In the genomic region with DNA sequence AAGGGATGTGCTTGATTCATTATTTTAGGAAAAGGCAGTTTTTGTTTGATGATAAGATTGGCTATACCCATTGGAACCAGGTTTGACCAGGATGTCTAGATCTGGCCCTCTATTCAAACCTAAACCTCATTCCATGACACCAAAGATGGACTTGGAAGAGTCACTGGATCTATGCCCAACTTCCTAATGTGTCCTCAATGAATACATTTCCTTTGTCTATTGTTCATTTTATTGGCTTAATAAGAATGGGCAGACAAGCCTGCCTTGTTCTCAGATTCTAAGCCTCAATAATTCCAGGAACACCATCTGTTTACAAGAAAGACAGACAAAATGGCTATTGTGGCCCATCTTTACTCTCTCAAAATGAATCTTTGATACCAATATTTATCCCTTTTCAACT, we compare ENCODE assay signal across 13 mouse cellular contexts. TPM values are rescaled to one million over a fixed set of nuclear protein-coding genes. Genes with fewer than 3 reads are reported as not detected.
"Had no signal": no experiment of that assay in that cellular context is flagged by ENCODE, and none has a peak within 500 bp of the region (broad histone marks: within the 10 kb centered on the region; RNA-seq: fewer than 3 reads in every experiment).

No protein-coding gene starts in this region.

- H3K9me3 ChIP-seq: limb, embryonic 12.5 days; liver, embryonic 13.5 days; midbrain, embryonic 13.5 days; neural tube, embryonic 12.5 days; stomach, embryonic 15.5 days had no signal

- H3K27ac ChIP-seq: layer of hippocampus, adult 2 months; limb, embryonic 12.5 days; liver, embryonic 13.5 days; midbrain, embryonic 13.5 days; neural tube, embryonic 12.5 days; stomach, embryonic 15.5 days had no signal

- H3K4me1 ChIP-seq: limb, embryonic 12.5 days; liver, embryonic 13.5 days; midbrain, embryonic 13.5 days; neural tube, embryonic 12.5 days; stomach, embryonic 15.5 days had no signal

- H3K36me3 ChIP-seq: limb, embryonic 12.5 days; liver, embryonic 13.5 days; midbrain, embryonic 13.5 days; neural tube, embryonic 12.5 days; stomach, embryonic 15.5 days had no signal

- H3K27me3 ChIP-seq: limb, embryonic 12.5 days; liver, embryonic 13.5 days; midbrain, embryonic 13.5 days; neural tube, embryonic 12.5 days; stomach, embryonic 15.5 days had no signal

- H3K9ac ChIP-seq: limb, embryonic 12.5 days; liver, embryonic 13.5 days; liver, postnatal 0 days; midbrain, embryonic 13.5 days; neural tube, embryonic 12.5 days; stomach, embryonic 15.5 days had no signal

- H3K4me3 ChIP-seq: layer of hippocampus, adult 2 months; limb, embryonic 12.5 days; liver, embryonic 13.5 days; midbrain, embryonic 13.5 days; neural tube, embryonic 12.5 days; stomach, embryonic 15.5 days had no signal

- H3K4me2 ChIP-seq: limb, embryonic 12.5 days; liver, embryonic 13.5 days; midbrain, embryonic 13.5 days; neural tube, embryonic 12.5 days; stomach, embryonic 15.5 days had no signal

- DNase-seq: kidney, adult 18-20 months; kidney, postnatal 10 days; kidney, postnatal 4 days; liver; liver, embryonic 13.5 days; liver, postnatal 0 days; right cerebral cortex, postnatal 4 days; thymus, postnatal 36 days had no signal

- ATAC-seq: liver, postnatal 0 days; midbrain, embryonic 13.5 days had no signal

RNA-seq across cellular contexts. Expression of gene Clec2d, which starts 18.5 kb away (rescaled TPM):
- polyA plus RNA-seq: neural tube, embryonic 12.5 days had no signal
